Mouse (Mus musculus) small intestine, adult 2 months (tissue): Measurements from ENCODE around the gene Rec114. TPM values are rescaled to one million over a fixed set of nuclear protein-coding genes. Genes with fewer than 3 reads are reported as not detected.

Experiments used
- H3K27ac ChIP-seq: fragments of 200-500 bp; 2 replicates; pipeline ENCODE4 v1.5.1; 2012; ENCODE audit warnings: low read depth, low read length, control low read depth, inconsistent platforms; ENCODE audit not compliant: insufficient read depth
- H3K27me3 ChIP-seq: fragments of 200-500 bp; 2 replicates; pipeline ENCODE4 v1.6.1; 2012; ENCODE audit warnings: mild to moderate bottlenecking, moderate library complexity, low read length, inconsistent platforms; ENCODE audit not compliant: control insufficient read depth, insufficient read depth
- H3K36me3 ChIP-seq: fragments of 200-500 bp; 2 replicates; pipeline ENCODE4 v1.6.1; 2012; ENCODE audit warnings: mild to moderate bottlenecking, low read length, control low read depth, inconsistent platforms; ENCODE audit not compliant: control insufficient read depth, insufficient read depth
- H3K4me1 ChIP-seq: fragments of 200-500 bp; 2 replicates; pipeline ENCODE4 v1.6.1; 2012; ENCODE audit warnings: low read length, inconsistent platforms, mixed read lengths; ENCODE audit not compliant: control insufficient read depth, insufficient read depth, insufficient read length
- H3K4me3 ChIP-seq: fragments of 200-500 bp; 2 replicates; pipeline ENCODE4 v1.5.1; 2012; ENCODE audit warnings: low read depth, mild to moderate bottlenecking, control low read depth, inconsistent platforms, low read length, moderate library complexity
- CTCF ChIP-seq: fragments of 200-500 bp; IDR thresholded peaks from 2 replicates; pipeline ENCODE4 v1.5.1; 2012; ENCODE audit warnings: low read depth, mild to moderate bottlenecking, control low read depth, inconsistent platforms, low read length, moderate library complexity, mixed read lengths; ENCODE audit not compliant: insufficient replicate concordance, insufficient read length; ENCODE audit errors: extremely low read depth
- POLR2A ChIP-seq: fragments of 200-500 bp; IDR thresholded peaks from 2 replicates; pipeline ENCODE4 v1.6.1; 2012; ENCODE audit warnings: low read depth, mild to moderate bottlenecking, control low read depth, inconsistent platforms, low read length, moderate library complexity
- whole genome bisulfite sequencing: fragments of 180-500 bp; shearing (Covaris S2); methylation state at CpG from one replicate; pipeline ENCODE4 v1.1.7; 2018; 5-methylcytosine and 5-hydroxymethylcytosine counted together
- polyA plus RNA-seq: library from polyadenylated mRNA; depleted of rRNA; stranded (reverse); fragments of >200 nt; gene quantifications from 2 replicates; pipeline ENCODE4 v1.2.3, GENCODE M21; 2012

Rec114 gene
- polyA plus RNA-seq, 1 experiment: not detected

- Histone ChIP-seq H3K27ac (no peak overlapping the region), H3K4me3 (no peak overlapping the region), H3K4me1 (no peaks in the 10 kb centered on the region), H3K27me3 (no peaks in the 10 kb centered on the region), H3K36me3 (no peaks in the 10 kb centered on the region)
- 76% methylated on average over 2 of the region's 2 CpGs for WGBS
- TF ChIP-seq POLR2A (no peak), CTCF (no peak)
Observed at GRCm38 (mm10) chr9:58701751-58702150, 42.0 kb downstream of the Rec114 start.

GRCm38 (mm10) chr9:58698486-58698885 is 45.3 kb downstream of the Rec114 start:
- TF ChIP-seq CTCF (no peak), POLR2A (no peak)
- Histone ChIP-seq H3K4me3 (no peak overlapping the region), H3K4me1 (no peaks in the 10 kb centered on the region), H3K27ac (no peak overlapping the region), H3K36me3 (no peaks in the 10 kb centered on the region), H3K27me3 (no peaks in the 10 kb centered on the region)
- 87% methylated on average over 2 of the region's 2 CpGs for WGBS

DNA sequence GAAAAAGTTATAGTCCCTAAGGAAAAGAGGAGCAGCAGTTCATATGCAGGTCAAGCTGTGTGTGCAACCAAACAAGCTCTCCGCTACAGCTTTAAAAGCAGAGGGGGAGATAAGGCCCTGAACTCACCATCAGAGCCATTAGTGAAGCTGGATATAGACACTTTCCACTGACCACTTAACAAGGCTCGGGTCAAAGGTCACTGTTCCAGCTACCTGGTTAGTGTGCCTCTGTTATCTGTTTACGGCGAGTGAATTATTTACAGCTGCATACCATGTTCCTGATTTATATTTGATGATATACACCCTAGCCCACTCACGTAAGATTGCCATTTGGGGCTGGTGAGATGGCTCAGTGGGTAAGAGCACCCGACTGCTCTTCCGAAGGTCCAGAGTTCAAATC is 52.3 kb downstream of the Rec114 start:
- Histone ChIP-seq H3K27ac (no peak overlapping the region), H3K36me3 (no peaks in the 10 kb centered on the region), H3K4me1 (peaks cover 3% of the 10 kb centered on the region; the same call in 1 of the 2 replicates), H3K27me3 (no peaks in the 10 kb centered on the region), H3K4me3 (no peak overlapping the region)
- 42% methylated on average over 7 of the region's 7 CpGs for WGBS
- TF ChIP-seq CTCF (no peak), POLR2A (no peak)

- H3K36me3 ChIP-seq: no peaks in the 10 kb centered on the region
- H3K27me3 ChIP-seq: no peaks in the 10 kb centered on the region
- H3K4me3 ChIP-seq: no peak overlapping the region
- 73% methylated on average over 4 of the region's 4 CpGs for WGBS
- H3K27ac ChIP-seq: no peak overlapping the region
- no peak for TF ChIP-seq POLR2A
- TF ChIP-seq CTCF: no peak
- H3K4me1 ChIP-seq: peaks cover 3% of the 10 kb centered on the region; the same call in 1 of the 2 replicates
Observed at GRCm38 (mm10) chr9:58690701-58691100, 53.1 kb downstream of the Rec114 start.

DNA sequence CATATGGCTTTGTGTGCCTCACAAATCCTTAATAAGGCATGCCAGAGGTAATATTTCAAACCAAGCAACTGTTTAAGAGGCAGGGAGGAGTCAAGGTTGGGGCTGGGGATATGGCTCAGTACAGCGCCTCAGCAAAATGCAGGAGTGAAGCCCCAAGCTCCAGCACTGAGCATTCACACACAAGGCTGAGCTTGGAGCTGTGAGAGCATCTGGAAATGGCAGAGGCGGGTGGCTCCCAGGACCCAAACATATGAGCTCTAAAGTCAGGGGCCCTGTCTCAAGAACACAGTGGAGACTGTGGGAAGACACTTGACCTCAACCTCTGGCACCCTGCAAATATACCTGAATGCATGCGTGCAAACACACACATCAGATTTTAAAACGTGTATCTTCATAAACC is 55.7 kb downstream of the Rec114 start:
- Histone ChIP-seq H3K27ac (no peak overlapping the region), H3K4me1 (peaks cover 3% of the 10 kb centered on the region; the same call in 1 of the 2 replicates), H3K4me3 (no peak overlapping the region), H3K36me3 (no peaks in the 10 kb centered on the region), H3K27me3 (no peaks in the 10 kb centered on the region)
- WGBS: 83% methylated on average over 4 of the region's 4 CpGs
- TF ChIP-seq CTCF: no peak
- no peak for TF ChIP-seq POLR2A

DNA sequence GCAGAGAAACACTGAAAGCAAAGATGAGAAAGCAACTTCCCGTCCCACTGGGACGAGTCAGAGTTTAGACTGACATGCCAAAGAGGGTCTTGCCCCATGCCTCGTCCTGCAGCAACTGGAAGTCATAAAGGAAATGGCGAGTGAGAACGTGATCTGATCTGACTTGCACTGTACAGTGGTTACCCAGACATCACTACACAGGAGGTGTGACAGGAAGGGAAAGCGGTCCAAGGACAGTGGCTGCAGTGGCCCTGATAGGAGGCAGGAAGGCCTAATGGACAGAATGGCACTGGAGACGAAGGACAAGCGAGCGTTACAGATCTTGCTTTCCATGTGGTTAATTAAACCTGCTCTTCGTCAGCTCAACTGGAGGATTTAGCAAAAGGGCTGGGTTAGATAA is 58.5 kb downstream of the Rec114 start:
- Histone ChIP-seq H3K36me3 (no peaks in the 10 kb centered on the region), H3K27ac (no peak overlapping the region), H3K27me3 (no peaks in the 10 kb centered on the region), H3K4me1 (no peaks in the 10 kb centered on the region), H3K4me3 (no peak overlapping the region)
- TF ChIP-seq CTCF (no peak), POLR2A (no peak)
- WGBS: 83% methylated on average over 10 of the region's 10 CpGs

- 72% methylated on average over 6 of the region's 6 CpGs for WGBS
- no peak overlapping the region for H3K4me3 ChIP-seq
- no peaks in the 10 kb centered on the region for H3K4me1 ChIP-seq
- H3K27ac ChIP-seq: no peak overlapping the region
- no peaks in the 10 kb centered on the region for H3K27me3 ChIP-seq
- TF ChIP-seq CTCF (no peak), POLR2A (no peak)
- no peaks in the 10 kb centered on the region for H3K36me3 ChIP-seq
Observed at GRCm38 (mm10) chr9:58683372-58683771, 60.4 kb downstream of the Rec114 start.

DNA sequence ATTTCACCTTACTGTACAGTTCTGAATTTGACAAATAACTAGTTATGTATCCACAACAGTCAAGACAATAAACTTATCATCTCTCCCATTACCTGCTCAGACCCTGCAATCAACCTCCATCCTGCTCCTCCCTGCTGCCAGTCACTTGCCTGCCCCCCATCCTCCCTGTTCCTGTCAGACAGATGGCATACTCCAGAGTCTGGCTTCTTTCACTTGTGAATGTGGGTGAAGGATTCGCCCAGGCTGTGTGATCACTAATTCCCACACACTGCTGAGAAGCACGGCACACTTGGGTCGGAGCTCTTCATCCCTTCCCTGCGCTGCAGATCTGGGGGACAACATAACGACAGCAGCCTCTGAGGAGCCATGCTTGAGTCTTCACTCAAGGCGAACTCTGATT is 61.7 kb downstream of the Rec114 start:
- Histone ChIP-seq H3K27ac (no peak overlapping the region), H3K4me3 (no peak overlapping the region), H3K27me3 (no peaks in the 10 kb centered on the region), H3K36me3 (no peaks in the 10 kb centered on the region), H3K4me1 (no peaks in the 10 kb centered on the region)
- 60% methylated on average over 6 of the region's 6 CpGs for WGBS
- TF ChIP-seq CTCF: no peak
- TF ChIP-seq POLR2A: no peak
